13 mouse cellular contexts compared by ENCODE assay signal in the genomic region with DNA sequence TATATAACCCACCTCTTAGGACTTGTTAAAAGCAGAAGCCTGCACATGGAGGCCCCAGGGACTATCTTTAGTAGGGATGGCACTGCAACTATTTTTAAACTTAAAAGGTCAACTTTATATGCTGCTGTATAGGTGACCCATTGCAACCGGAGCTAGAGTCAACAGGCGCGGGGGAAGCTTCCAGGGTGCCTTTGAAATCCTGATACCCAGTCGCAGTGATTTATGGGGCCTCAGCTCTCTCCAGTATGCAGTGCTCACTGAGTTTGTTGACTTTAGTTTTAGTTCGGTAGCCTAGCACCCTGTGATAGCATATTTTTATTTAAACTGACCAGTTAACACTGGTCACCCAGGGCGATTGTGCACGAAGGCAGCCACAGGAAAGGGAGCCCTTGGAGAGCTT.
DNase-seq lines count a peak whose midpoint lies in the region; ATAC-seq lines count a peak whose summit lies in the region.
"Had no signal": no experiment of that assay in that cellular context is flagged by ENCODE, and none has a peak within 500 bp of the region (broad histone marks: within the 10 kb centered on the region; RNA-seq: fewer than 3 reads in every experiment).

No protein-coding gene starts in this region.

- no peaks in the 10 kb centered on the region for H3K36me3 ChIP-seq in heart, embryonic 12.5 days
- H3K36me3 ChIP-seq in liver, embryonic 13.5 days: no peaks in the 10 kb centered on the region
- no peaks in the 10 kb centered on the region for H3K36me3 ChIP-seq in forebrain, embryonic 15.5 days
- H3K36me3 ChIP-seq: embryonic facial prominence, embryonic 15.5 days had no signal

- no peaks in the 10 kb centered on the region for H3K9me3 ChIP-seq in heart, embryonic 12.5 days (replicated peaks)
- no peaks in the 10 kb centered on the region for H3K9me3 ChIP-seq in liver, embryonic 13.5 days (replicated peaks)
- no peaks in the 10 kb centered on the region for H3K9me3 ChIP-seq in forebrain, embryonic 15.5 days
- H3K9me3 ChIP-seq: embryonic facial prominence, embryonic 15.5 days had no signal

- no peaks in the 10 kb centered on the region for H3K27me3 ChIP-seq in heart, embryonic 12.5 days (replicated peaks)
- H3K27me3 ChIP-seq in liver, embryonic 13.5 days: no peaks in the 10 kb centered on the region
- no peaks in the 10 kb centered on the region for H3K27me3 ChIP-seq in forebrain, embryonic 15.5 days
- H3K27me3 ChIP-seq: embryonic facial prominence, embryonic 15.5 days had no signal

- no peak for DNase-seq in heart, postnatal 4 days
- DNase-seq in gastrocnemius, postnatal 14 days: peak; percentile 24
- DNase-seq in liver, embryonic 13.5 days: no peak
- DNase-seq in left cerebral cortex, postnatal 25 days (ENCODE audit: low spot score in 2 of 2): no peak
- no peak for DNase-seq in frontal cortex, postnatal 14 days (ENCODE audit: low spot score in 2 of 2)
- DNase-seq: cerebellum, postnatal 10 days; midbrain, embryonic 14.5 days; right cerebral cortex, postnatal 14 days had no signal

- peak overlapping the region; percentile 8; the same call in 1 of the 2 replicates for H3K4me2 ChIP-seq in heart, embryonic 12.5 days
- no peak overlapping the region for H3K4me2 ChIP-seq in liver, embryonic 13.5 days
- H3K4me2 ChIP-seq in forebrain, embryonic 15.5 days (replicated peaks): no peak overlapping the region
- H3K4me2 ChIP-seq: embryonic facial prominence, embryonic 15.5 days had no signal

- H3K4me1 ChIP-seq in heart, embryonic 12.5 days (replicated peaks): peaks cover 80% of the 10 kb centered on the region
- H3K4me1 ChIP-seq in brown adipose tissue, adult 24 weeks (ENCODE audit: control insufficient read depth, insufficient read depth, insufficient read length, low read length): peaks cover 12% of the 10 kb centered on the region
- peaks cover 30% of the 10 kb centered on the region for H3K4me1 ChIP-seq in liver, embryonic 13.5 days (replicated peaks)
- peaks cover 12% of the 10 kb centered on the region; the same call in 1 of the 2 replicates for H3K4me1 ChIP-seq in forebrain, embryonic 15.5 days

- no peak for ATAC-seq in heart, embryonic 12.5 days (ENCODE audit: insufficient number of reproducible peaks, low FRiP score)
- peak; percentile 65 for ATAC-seq in liver, embryonic 13.5 days (ENCODE audit: low read depth)
- no peak for ATAC-seq in forebrain, embryonic 15.5 days (replicated peaks)
- ATAC-seq: forebrain, embryonic 16.5 days had no signal

- peak overlapping the region; percentile 50 for H3K27ac ChIP-seq in heart, embryonic 12.5 days (ENCODE audit: poor library complexity, severe bottlenecking)
- peak overlapping the region; percentile 69 for H3K27ac ChIP-seq in brown adipose tissue, adult 24 weeks (replicated peaks; ENCODE audit: low read depth, low read length)
- no peak overlapping the region for H3K27ac ChIP-seq in liver, embryonic 13.5 days
- H3K27ac ChIP-seq in forebrain, embryonic 15.5 days (replicated peaks): no peak overlapping the region
- H3K27ac ChIP-seq: embryonic facial prominence, embryonic 15.5 days had no signal

- H3K9ac ChIP-seq in heart, embryonic 12.5 days: no peak overlapping the region
- H3K9ac ChIP-seq in liver, embryonic 13.5 days: no peak overlapping the region
- H3K9ac ChIP-seq in forebrain, embryonic 15.5 days (replicated peaks): no peak overlapping the region
- H3K9ac ChIP-seq: embryonic facial prominence, embryonic 15.5 days had no signal

- 34% methylated on average over 7 of the region's 7 CpGs for WGBS in heart, embryonic 12.5 days
- 71% methylated on average over 7 of the region's 7 CpGs for WGBS in liver, embryonic 13.5 days (ENCODE audit: insufficient replicate concordance)
- 84% methylated on average over 7 of the region's 7 CpGs for WGBS in forebrain, embryonic 15.5 days

- intact Hi-C loops in gastrocnemius, postnatal 14 days (cut with DNase I; ENCODE audit: low total_unique reads): no loop called here
- intact Hi-C loops in left cerebral cortex, postnatal 25 days (cut with DNase I): no loop called here

- no peak overlapping the region for H3K4me3 ChIP-seq in heart, embryonic 12.5 days
- H3K4me3 ChIP-seq in brown adipose tissue, adult 24 weeks (ENCODE audit: insufficient read depth, low read depth, low read length): no peak overlapping the region
- H3K4me3 ChIP-seq in liver, embryonic 13.5 days (replicated peaks): no peak overlapping the region
- H3K4me3 ChIP-seq in forebrain, embryonic 15.5 days: no peak overlapping the region
- H3K4me3 ChIP-seq: embryonic facial prominence, embryonic 15.5 days had no signal

Comparison
In these comparisons a context has a peak if more than half of its experiments do, and no peak if none do; other contexts are left out.
1. H3K27ac ChIP-seq: peak in heart, embryonic 12.5 days (single experiment) and brown adipose tissue, adult 24 weeks (single experiment); none in liver, embryonic 13.5 days (single experiment) and forebrain, embryonic 15.5 days (single experiment).